Mouse (Mus musculus): ENCODE measurements around the gene Depdc1b.

The Depdc1b gene

DNA sequence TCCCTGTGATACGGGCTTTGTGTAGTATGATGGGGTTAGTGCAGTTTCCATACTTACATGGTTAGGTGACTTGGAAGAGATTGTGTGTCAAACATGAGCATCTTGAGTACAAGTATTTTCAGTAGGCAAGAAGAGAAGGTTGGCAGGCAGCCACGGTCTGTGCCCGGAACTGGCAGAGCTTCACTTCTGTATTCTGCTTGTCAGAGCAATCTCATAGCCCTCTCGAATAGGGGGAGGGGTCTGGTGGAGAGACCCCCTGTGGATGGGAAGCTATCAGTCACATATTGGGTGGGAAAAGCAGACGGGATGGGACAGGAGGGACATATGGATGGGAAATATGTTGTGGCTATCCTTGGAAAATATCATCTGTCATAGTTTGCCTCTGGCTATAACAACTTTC is 33.5 kb downstream of the Depdc1b start:
- no peak for DNase-seq (ENCODE audit: low read depth, low spot score)

DNA sequence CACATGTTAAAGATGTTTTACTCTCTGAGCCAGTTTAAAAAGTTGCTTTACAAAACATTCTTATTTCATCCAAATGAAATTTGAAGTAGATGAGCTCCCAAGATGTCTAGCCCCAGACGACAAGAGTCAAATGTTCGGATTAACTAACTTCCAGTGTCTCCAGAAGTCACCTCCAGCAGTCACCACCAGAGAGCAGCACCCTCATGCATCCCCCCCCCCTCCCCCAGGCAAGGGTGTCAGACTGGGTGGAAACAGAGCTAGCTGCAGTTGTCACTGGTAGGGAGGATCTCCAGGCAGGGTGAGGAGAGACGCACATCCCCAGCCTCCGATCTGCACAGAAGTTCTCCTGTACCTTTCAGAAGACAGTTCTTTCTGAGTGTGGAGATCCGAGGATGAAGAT is 37.6 kb downstream of the Depdc1b start:
- no peak for DNase-seq (ENCODE audit: low read depth, low spot score)

GRCm38 (mm10) chr13:108354804-108355552 is 38.8 kb downstream of the Depdc1b start:
- no peak for DNase-seq (ENCODE audit: low read depth, low spot score)

- DNase-seq (ENCODE audit: low read depth, low spot score) = no peak
Observed at GRCm38 (mm10) chr13:108357362-108357761, 41.2 kb downstream of the Depdc1b start.

DNA sequence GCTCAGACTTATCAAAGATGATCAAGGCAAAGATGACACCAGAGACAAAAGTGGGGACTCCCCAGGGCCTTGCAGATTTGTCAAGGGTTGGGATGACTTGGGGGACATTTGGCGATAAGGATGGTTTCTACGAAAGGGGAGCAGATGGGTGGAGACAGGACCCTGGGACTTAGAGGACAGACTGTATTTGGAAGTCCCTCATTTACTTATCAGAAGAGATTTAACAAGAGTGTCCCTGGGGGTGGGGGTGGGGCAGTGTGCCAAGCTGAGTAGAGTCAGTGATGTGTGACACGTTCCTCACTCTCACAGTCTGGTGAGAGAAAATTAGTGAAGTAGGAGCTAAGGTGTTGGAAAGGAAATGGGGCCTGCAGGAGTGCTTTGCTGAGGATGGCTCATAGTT is 42.1 kb downstream of the Depdc1b start:
- no peak for DNase-seq (ENCODE audit: low read depth, low spot score)

DNA sequence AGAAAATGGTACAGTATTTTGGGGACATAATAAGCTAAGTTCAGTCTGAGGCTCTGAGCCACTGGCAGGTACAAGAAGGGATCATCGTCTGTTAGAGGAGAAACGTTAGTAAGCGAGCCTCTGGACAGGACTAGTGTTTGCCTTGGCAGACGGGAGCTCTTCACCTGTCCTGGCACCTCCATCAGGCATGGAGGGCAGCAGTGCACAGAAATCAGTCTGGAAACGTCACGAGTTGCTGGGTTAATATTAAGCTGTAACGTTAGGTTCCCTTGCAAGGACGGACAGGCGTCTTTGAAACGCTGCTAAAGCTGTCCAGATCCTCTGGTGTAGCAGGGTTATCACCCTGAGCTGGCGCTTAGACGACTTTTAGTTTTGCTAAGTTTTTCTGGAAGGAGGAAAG is 51.4 kb downstream of the Depdc1b start:
- no peak for DNase-seq (ENCODE audit: low read depth, low spot score)

GRCm38 (mm10) chr13:108370241-108370941 is 54.3 kb downstream of the Depdc1b start:
- no peak for DNase-seq (ENCODE audit: low read depth, low spot score)

DNA sequence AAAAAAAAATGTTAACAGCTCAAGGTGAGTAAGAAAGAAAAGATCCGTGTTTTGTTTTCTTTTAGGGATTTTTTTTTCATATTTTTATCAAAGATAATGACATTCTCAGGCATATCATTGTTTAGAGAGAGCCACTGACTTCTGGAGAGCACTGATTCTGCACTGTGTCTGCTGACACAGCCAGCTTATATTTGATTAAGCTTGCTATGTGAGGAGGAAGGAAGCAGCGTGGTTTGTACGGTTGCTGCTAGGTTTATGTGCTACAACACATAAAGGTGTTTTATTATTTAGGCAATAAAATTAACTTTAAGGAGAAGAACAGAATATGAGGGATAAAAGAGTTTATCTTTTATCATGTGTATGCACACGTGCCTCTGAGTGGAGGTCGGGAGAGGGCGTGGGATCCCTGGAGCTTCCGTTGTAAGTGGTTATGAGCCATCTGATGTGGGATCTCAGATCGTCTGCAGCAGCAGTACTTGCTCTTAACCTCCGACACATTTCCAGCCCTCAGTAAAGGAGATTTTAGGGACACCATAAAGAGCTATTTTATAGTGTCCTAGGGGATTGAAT is 55.3 kb downstream of the Depdc1b start:
- no peak for DNase-seq (ENCODE audit: low read depth, low spot score)

GRCm38 (mm10) chr13:108373231-108373630 is 57.1 kb downstream of the Depdc1b start:
- DNase-seq (ENCODE audit: low read depth, low spot score) = no peak

DNA sequence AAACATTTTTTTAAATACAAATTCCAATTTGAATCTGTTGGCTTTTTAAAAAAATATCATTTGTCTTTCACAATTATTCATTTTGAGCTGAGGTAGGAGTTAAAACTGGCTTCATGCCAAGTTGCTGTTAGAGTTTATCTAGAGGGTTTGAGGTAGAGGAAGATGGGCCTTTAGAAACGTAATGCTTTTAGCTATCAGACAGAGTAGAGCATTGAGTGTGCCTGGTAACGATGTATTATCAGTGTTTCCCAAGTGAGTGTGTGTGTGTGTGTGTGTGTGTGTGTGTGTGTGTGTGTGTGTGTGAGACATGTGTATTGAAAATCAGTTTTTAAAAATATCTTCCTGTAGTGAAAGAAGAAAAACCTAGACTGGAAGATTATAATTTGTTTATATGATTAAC is 60.5 kb downstream of the Depdc1b start:
- no peak for DNase-seq (ENCODE audit: low read depth, low spot score)

- DNase-seq (ENCODE audit: low read depth, low spot score) = no peak
Observed at GRCm38 (mm10) chr13:108381161-108381560, 65.0 kb downstream of the Depdc1b start.

GRCm38 (mm10) chr13:108383051-108383450 is 66.9 kb downstream of the Depdc1b start:
- DNase-seq (ENCODE audit: low read depth, low spot score) = no peak

- no peak for DNase-seq (ENCODE audit: low read depth, low spot score)
Observed at GRCm38 (mm10) chr13:108386058-108386457, 69.9 kb downstream of the Depdc1b start.

DNA sequence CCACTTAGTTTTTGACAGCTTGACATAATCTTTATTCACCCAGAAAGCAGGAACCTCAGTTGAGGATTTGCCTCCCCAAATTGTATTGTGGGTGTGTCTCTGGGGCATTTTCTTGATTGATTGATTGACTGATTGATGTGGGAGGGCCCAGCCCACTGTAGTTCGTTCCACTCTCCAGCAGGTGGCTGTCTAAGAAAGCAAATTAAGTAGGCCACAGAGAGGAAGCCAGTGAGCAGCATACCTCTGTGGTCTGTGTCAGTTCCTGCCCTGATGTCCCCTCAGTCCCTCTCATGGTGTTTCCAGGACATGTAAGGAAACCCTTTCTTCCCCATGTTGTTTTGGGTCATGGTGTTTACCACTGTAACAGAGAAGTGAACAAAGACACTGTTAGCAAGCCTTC is 74.4 kb downstream of the Depdc1b start:
- peak; percentile 81 for DNase-seq (ENCODE audit: low read depth, low spot score)

DNA sequence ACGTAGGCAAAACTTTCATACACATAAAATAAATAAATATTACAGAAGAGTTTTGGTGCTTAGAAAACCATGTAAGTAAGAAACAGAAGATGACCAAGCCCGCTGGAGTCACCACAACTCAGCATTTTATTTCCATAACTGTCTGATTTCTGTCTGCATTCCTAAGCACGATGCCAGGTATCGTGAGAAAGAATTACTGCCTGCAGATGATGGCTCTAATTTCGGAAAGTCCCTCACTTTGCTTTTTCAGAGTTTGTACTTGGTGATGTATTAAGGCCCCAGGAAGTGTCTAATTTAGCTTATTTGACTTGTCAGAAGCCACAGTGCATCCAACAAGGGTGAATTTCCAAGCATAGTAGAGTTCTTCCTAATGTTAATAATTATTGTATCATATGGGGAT is 87.1 kb downstream of the Depdc1b start:
- no peak for DNase-seq (ENCODE audit: low read depth, low spot score)

- no peak for DNase-seq (ENCODE audit: low read depth, low spot score)
Observed at GRCm38 (mm10) chr13:108404372-108404771, 88.2 kb downstream of the Depdc1b start.

- DNase-seq (ENCODE audit: low read depth, low spot score) = no peak
Observed at GRCm38 (mm10) chr13:108415464-108415863, 99.3 kb downstream of the Depdc1b start.

- no peak for DNase-seq (ENCODE audit: low read depth, low spot score)
Observed at GRCm38 (mm10) chr13:108418741-108419507, 102.8 kb downstream of the Depdc1b start.

DNA sequence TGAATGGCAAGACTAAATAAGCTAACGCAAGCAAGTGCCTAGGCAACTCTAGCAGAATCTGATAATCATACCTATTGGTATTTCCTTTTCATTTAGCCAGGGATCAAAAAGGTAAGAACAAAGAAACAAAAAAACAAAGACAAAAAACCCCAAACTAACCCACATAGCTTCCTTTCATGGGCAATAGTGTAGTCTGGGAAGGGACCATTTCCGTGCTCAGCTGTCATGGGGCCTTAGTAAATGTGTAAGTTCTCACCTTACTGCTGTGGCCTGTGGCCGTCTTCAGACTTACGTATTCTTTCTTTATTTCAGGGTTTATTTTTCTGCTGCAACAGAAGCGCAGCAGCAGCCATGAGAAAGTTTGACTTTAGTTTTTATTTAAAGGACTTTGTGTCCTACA is 110.2 kb downstream of the Depdc1b start:
- DNase-seq (ENCODE audit: low read depth, low spot score) = no peak

DNA sequence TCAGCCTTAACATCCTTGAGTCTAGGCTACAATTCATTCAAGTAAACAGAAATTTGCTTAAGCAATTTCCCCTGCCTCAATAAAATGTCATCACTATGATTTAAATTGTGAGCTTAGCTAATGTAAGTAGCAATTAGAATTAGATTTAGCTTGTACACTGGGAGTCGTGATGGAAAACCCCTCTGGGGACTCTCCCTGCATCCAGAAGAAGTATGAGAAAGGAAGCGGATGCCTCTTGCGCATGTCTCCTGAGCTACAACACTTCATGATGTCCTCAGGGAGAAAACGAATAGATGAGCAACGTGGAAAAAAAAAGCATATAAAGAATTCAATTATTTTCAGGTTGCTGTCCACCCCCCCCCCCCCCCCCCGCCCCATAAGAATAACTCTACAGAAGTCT is 112.7 kb downstream of the Depdc1b start:
- DNase-seq (ENCODE audit: low read depth, low spot score) = no peak

GRCm38 (mm10) chr13:108429623-108430022 is 113.5 kb downstream of the Depdc1b start:
- no peak for DNase-seq (ENCODE audit: low read depth, low spot score)

- DNase-seq (ENCODE audit: low read depth, low spot score) = no peak
Observed at GRCm38 (mm10) chr13:108431776-108432175, 115.6 kb downstream of the Depdc1b start.

Measured in ES-CJ7 (cell line).